Comparison of ENCODE assay signal across 10 mouse cellular contexts in genomic region chr4:8186921-8187687, GRCm38 (mm10).
"Had no signal": no experiment of that assay in that cellular context is flagged by ENCODE, and none has a peak within 500 bp of the region (broad histone marks: within the 10 kb centered on the region; RNA-seq: fewer than 3 reads in every experiment).

No protein-coding gene starts in this region.

- H3K9ac ChIP-seq: kidney, embryonic 15.5 days; limb, embryonic 13.5 days; liver, embryonic 14.5 days had no signal

- H3K27ac ChIP-seq: kidney, embryonic 15.5 days; limb, embryonic 13.5 days; liver, embryonic 14.5 days had no signal

- H3K4me3 ChIP-seq: kidney, embryonic 15.5 days; limb, embryonic 13.5 days had no signal

- H3K4me2 ChIP-seq: kidney, embryonic 15.5 days; limb, embryonic 13.5 days had no signal

- H3K4me1 ChIP-seq: kidney, embryonic 15.5 days; limb, embryonic 13.5 days had no signal

- H3K27me3 ChIP-seq: kidney, embryonic 15.5 days; limb, embryonic 13.5 days had no signal

- H3K36me3 ChIP-seq: kidney, embryonic 15.5 days; limb, embryonic 13.5 days had no signal

- H3K9me3 ChIP-seq: kidney, embryonic 15.5 days had no signal

- DNase-seq: kidney, adult 2 months; kidney, postnatal 14 days; left cerebral cortex, postnatal 4 days; lung, adult 18-20 months; right cerebral cortex, adult 18-20 months; thymus, adult 18-20 months; thymus, postnatal 14 days had no signal
